Mouse (Mus musculus) liver, adult 2 months (tissue): ENCODE measurements around the gene Limd1.

Source experiments
- CTCF ChIP-seq: fragments of 200-500 bp; IDR thresholded peaks from 2 replicates; pipeline ENCODE4 v1.5.1; 2011; ENCODE audit warnings: low read depth, low read length, control low read depth
- POLR2A ChIP-seq: fragments of 200-500 bp; IDR thresholded peaks from 2 replicates; pipeline ENCODE4 v1.6.1; 2011; ENCODE audit warnings: low read length, control low read depth; ENCODE audit not compliant: insufficient read depth; ENCODE audit errors: extremely low read depth

DNA sequence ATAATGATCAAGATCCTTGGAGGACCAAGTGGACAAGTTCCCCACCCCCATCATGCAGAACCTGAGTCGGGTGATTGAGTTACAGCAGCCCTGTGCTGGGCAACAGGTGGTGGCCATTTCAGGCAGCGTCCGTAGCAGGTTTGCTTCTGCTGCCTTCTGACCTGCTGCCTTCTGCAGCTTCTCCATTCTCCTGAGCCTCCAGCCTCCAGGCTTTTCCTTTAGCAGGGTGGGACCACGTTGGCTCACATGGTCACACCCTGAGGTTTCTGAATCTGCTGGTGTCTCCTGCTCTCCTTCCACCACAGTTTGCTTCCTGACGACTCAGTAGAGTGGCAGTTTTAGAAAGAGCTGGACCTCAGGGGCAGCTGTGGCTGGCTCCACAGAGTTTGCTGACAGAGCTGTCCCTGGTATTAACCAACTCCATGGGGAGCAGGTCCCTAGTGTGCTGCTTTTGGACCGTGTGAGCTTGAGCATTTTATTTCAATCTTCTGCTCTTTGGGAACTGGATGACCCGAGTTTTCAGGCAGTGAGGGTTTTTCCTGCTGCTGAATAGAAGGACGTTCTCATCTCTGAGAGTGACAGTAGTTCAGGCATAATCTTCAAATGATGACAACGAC is 11.3 kb downstream of the Limd1 start:
- TF ChIP-seq POLR2A = no peak
- no peak for TF ChIP-seq CTCF
